Mouse (Mus musculus): ENCODE measurements around the gene Col23a1.

The Col23a1 gene

GRCm38 (mm10) chr11:51482251-51482650, 192.5 kb downstream of the Col23a1 start:
- DNase-seq (ENCODE audit: low read depth, low spot score), result no peak

- DNase-seq (ENCODE audit: low read depth, low spot score), result no peak
These were observed 195.4 kb downstream of the Col23a1 start for GRCm38 (mm10) chr11:51485051-51485521.

- no peak for DNase-seq (ENCODE audit: low read depth, low spot score)
These were observed 196.2 kb downstream of the Col23a1 start for GRCm38 (mm10) chr11:51485775-51486464.

DNA sequence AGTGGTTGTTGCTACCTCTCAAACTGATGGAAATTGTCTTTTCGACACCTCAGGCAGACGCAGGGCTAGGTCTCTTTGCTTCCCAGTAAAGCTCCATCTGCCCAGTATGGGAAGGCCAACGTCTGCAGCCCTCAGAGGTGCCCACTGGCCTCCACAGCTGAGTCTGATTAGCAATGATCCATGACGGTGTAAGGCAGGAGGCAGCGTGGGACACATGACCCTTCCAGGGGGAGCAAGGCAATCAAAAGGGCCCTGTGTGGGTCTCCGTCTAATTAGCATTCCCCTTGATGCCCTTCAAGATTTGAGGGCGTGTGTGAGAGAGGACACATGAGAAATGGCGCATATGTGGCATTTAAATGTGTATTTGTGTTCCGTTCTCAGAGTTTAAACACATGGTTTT, 199.1 kb downstream of the Col23a1 start:
- DNase-seq (ENCODE audit: low read depth, low spot score), result no peak

DNA sequence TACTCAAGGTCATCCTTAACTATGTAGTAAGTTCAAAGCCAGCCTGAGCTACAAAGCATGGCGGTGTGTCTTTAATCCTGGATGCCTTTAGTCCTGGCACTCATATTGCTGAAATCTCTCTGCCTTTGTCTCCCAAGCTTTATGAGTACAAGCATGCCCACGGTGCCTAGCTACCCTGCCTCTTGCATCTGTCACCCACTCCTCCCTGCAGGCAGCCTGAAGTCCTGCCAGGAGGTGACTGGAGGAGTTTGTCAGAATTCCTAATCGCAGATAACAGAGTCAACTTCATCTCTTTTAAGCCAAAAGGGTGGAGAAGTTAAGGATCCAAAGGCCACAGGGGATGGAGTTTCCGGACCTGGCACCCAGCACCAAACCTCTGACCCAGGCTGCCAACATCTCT, 203.7 kb downstream of the Col23a1 start:
- DNase-seq (ENCODE audit: low read depth, low spot score), result no peak

DNA sequence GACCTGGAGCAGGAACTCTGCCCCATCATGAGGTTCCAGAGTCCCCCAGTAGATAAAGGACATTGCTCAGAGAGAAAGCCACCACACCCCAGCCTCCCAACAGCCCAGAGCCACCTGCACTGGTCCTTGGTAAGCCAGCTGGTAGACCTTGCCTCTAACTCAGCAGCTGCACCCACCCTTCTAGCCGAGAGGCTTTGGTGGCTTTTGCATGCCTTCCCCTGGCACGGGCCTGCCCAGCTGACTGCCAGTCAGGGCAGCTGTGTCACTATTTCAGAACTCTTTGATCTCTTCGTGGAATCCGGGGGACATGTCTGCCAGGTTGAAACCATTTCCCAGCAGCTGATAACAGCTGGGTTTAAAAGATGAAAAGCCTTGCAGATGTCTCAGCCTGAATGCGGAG, 204.5 kb downstream of the Col23a1 start:
- DNase-seq (ENCODE audit: low read depth, low spot score), result no peak

DNA sequence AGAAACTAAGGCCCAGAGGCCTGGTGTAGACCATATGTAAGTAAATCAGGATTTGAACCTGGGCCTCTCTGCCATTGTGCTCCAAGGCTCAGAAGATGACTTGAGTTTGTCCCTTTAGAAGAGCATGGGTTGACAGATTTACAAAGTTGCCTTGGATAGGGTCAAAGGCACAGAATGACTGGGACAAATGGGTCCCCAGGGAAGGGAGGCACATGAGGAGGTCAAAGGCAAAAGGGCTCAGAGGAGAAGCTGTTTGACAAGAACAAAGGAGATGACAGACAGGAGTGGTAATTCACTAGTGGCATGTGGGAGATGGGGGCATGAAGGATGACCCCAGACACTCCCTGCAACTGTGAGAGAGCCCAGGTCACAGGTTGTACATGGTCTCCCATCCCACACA, 210.1 kb downstream of the Col23a1 start:
- DNase-seq (ENCODE audit: low read depth, low spot score), result no peak

DNA sequence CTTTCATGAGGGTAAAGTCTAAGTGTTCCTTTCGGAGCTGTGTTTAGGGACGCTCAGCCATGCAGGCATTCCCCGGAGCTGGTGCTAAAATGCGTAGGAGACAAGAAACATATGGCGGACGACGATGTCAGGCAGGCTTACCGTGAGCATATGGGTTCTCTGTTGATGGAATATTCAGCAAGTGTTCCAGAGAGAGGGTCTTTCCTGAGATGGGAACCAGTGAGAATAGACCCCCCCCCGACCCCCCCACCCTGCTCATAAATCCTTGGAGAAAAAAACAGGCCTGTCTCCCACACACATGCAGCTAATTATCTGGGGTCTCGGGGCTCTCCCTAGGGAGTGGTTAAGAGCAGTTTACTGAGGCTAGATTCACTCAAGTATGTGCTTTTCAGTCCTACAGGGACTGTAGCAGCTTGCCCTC, 212.7 kb downstream of the Col23a1 start:
- no peak for DNase-seq (ENCODE audit: low read depth, low spot score)

DNA sequence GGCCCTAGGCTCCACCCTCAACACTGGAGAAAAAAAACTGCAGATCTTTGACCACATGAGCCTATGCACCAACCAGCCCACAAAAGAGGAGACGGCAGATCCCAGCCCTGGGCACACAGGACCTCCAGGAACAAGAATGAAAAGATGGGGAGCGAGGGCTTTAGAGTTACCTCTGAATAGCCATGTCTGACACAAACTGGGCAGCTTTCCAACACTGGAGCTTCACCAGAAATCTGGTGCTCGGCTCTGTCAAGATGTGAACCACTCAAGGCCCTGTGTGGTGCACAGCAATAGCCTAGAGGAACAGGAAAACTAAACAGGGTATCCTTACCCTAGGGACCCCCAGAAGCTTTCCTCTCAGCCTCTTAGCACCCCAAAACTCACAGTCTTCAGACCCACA, 215.2 kb downstream of the Col23a1 start:
- DNase-seq (ENCODE audit: low read depth, low spot score), result no peak

GRCm38 (mm10) chr11:51508053-51508452, 218.3 kb downstream of the Col23a1 start:
- DNase-seq (ENCODE audit: low read depth, low spot score), result no peak

- no peak for DNase-seq (ENCODE audit: low read depth, low spot score)
These were observed 219.5 kb downstream of the Col23a1 start for GRCm38 (mm10) chr11:51509211-51509610.

GRCm38 (mm10) chr11:51513019-51513418, 223.3 kb downstream of the Col23a1 start:
- no peak for DNase-seq (ENCODE audit: low read depth, low spot score)

GRCm38 (mm10) chr11:51515346-51515745, 225.6 kb downstream of the Col23a1 start:
- DNase-seq (ENCODE audit: low read depth, low spot score), result no peak

GRCm38 (mm10) chr11:51518100-51518499, 228.4 kb downstream of the Col23a1 start:
- DNase-seq (ENCODE audit: low read depth, low spot score), result no peak

DNA sequence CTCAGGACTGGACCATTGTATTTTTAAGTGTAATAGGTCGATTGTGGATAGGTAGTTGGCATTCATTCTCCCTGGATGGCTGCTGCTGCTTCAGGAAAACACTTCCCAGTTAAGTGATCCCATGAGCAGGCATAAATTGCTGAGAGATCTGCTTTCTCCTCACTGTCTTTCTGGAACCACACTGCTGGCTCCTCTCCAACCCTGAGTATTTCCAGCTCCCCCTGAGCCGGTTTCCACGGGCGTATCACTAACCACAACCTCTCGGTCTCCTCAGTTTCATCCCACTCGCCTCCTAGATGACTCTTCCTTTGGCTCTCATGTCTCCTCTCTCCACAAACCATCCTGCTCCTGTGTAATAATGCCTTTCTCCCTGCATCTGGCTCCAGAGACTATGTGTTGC, 228.9 kb downstream of the Col23a1 start:
- DNase-seq (ENCODE audit: low read depth, low spot score), result no peak

GRCm38 (mm10) chr11:51521440-51521839, 231.7 kb downstream of the Col23a1 start:
- no peak for DNase-seq (ENCODE audit: low read depth, low spot score)

- DNase-seq (ENCODE audit: low read depth, low spot score), result no peak
These were observed 233.5 kb downstream of the Col23a1 start for GRCm38 (mm10) chr11:51523215-51523614.

GRCm38 (mm10) chr11:51523625-51524024, 233.9 kb downstream of the Col23a1 start:
- DNase-seq (ENCODE audit: low read depth, low spot score), result no peak

GRCm38 (mm10) chr11:51526631-51527161, 237.0 kb downstream of the Col23a1 start:
- no peak for DNase-seq (ENCODE audit: low read depth, low spot score)

DNA sequence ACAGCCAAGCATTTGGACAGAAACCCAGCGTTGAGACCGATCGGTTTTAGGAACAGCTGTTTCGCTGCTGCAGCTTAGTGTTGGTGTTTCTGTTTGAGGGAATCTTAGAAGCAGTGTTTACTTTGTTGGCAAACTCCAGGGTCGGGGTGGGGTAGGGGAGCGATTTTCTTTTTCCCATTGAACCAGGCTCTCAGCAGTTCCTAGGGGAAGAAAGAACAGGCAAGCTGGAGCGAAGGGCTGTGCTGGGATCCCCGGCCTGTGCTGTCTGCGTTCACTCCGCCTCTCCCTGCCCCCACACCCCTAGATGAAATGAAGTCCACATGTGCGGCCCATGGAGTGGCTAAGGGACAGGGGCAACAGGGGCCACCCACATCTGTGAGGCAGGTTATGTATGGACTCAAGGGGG, 243.4 kb downstream of the Col23a1 start:
- no peak for DNase-seq (ENCODE audit: low read depth, low spot score)

- peak; percentile 62 for DNase-seq (ENCODE audit: low read depth, low spot score)
These were observed 244.6 kb downstream of the Col23a1 start for GRCm38 (mm10) chr11:51534314-51534713.

- DNase-seq (ENCODE audit: low read depth, low spot score), result no peak
These were observed 248.7 kb downstream of the Col23a1 start for GRCm38 (mm10) chr11:51538388-51538787.

DNA sequence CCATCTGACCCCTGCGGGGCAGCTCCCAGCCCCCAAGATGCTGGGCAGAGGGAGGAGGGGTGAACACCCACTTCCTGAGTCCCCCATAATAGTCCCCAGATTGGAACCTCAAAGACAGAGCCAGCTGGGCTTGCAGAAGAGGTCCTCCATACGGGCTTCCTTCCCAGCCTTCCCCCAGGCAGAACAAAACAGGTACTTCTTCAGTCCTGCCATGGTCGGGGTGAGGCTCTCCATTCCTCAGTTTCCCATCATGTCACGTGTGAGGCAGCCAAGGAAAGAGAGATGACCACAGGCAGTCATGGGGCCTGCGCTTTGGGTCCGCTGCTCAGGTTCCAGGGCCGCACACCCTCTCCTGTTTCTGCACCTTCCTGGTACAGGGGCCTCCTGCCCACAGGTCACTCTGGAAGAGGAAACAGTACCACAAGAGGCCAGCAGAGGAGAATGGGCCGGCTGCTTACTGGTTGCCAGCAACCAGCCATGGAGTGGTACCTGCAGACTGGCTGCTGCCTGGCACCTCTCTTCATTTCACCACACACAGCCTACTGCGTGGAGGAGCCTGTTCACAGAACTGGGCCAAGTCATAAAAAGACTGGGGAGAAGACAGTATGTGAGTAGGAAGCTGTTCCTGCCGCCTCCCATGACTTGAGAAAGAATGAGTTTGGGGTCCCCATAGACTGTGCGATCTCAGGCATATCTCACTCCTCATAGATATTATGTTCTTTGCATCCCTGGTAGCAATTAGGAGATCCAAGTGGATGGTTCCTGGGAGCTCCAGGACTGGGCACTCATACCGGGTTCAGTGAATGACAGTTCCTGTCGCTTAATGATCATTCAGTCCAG, 249.4 kb downstream of the Col23a1 start:
- DNase-seq (ENCODE audit: low read depth, low spot score), result no peak

Data from embryo, embryonic 11.5 days (tissue).